Mouse (Mus musculus): ENCODE measurements at regions not wholly inside any gene's neighbourhood (a gene's known extent, or its start where the extent isn't known, plus 50 kb on each side); places are given as distances from the start of the nearest gene placed in this dataset.

DNA sequence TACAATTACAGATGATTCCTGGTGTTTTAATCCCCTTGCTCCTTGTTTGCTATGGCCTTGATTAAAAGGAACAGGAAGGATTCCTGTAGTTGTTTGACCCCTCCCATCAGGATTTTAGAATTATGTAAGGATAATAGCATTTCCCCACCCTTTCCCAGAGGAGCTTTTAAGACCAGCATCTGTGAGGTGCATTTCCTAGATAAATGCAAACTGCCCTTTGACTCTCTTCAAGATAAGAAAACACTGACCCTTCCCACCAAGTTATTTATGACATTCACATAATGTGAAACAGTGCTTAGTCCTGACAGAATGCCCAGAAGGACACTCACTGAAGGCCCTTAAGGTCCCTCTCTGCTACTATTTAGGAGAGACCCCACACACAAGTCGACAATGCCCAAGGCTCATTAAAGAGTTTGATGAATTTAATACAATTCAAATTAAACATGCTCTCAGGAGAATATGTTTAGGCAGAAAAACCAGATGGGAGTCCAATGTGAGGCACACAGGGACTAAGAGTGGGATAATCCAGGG is 190.7 kb upstream of the Meox2 start:
- Histone ChIP-seq H3K36me3 (ENCODE audit: control insufficient read depth, insufficient read depth) (no peaks in the 10 kb centered on the region), H3ac (ENCODE audit: control insufficient read depth, insufficient read length) (no peak overlapping the region), H3K4me2 (ENCODE audit: low read depth) (no peak overlapping the region), H3K79me2 (ENCODE audit: control insufficient read depth, insufficient read depth) (no peaks in the 10 kb centered on the region), H3K4me3 (no peak overlapping the region), H3K27me3 (ENCODE audit: control insufficient read depth, insufficient read depth, insufficient read length) (no peaks in the 10 kb centered on the region)
- no peak for TF ChIP-seq POLR2AphosphoS2 (IDR thresholded peaks at IDR 0.05; ENCODE audit: insufficient read length, low read depth)
- no peak for TF ChIP-seq MYOG (IDR thresholded peaks at IDR 0.05; ENCODE audit: control insufficient read depth in 1 of 3, insufficient read depth in 1 of 3, insufficient read length in 2 of 3, low read depth in 2 of 3)
- no peak for TF ChIP-seq USF1 (IDR thresholded peaks at IDR 0.05; ENCODE audit: low read depth)
- no peak for TF ChIP-seq MYOD1 (IDR thresholded peaks at IDR 0.05; ENCODE audit: control insufficient read depth in 1 of 3, insufficient read length in 2 of 3, low read depth in 2 of 3)
- no peak for TF ChIP-seq E2F4 (IDR thresholded peaks at IDR 0.05; ENCODE audit: insufficient read depth)
- no peak for TF ChIP-seq POLR2A (IDR thresholded peaks at IDR 0.05; ENCODE audit: insufficient read length, low read depth)
- no peak for TF ChIP-seq TCF12 (IDR thresholded peaks at IDR 0.05; ENCODE audit: insufficient read depth, poor library complexity, severe bottlenecking)
- no peak for TF ChIP-seq REST (IDR thresholded peaks at IDR 0.05; ENCODE audit: insufficient read depth, insufficient read length)

DNA sequence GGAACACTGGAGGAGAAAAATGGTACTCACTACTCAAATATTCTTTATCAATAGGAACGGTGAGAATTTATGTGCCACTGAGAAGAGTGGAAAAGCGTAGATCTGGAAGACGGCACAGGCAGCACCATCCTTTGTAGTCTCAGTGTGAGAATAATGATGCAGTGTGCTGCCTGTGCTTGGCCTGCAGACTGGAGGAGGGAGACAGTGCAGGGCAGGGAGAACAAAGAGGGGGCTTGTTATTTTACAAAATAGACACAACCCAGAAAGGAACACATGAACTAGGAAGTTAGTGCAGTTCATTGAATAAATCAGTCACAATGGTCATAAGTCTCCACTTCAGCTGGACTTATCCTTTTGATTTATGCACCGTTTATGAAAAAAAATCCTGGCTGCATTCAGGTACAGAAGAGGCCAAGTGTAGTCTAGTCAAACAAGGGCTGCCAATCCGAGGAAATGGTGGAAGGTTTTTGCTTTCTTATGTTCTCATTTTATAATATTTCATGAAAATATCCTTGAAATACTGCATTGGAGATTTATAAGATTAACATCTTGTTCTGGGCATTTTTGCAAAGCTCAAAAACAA is 190.0 kb upstream of the Meox2 start:
- no peak overlapping the region for H3ac ChIP-seq (ENCODE audit: control insufficient read depth, insufficient read length)
- TF ChIP-seq POLR2AphosphoS2 (IDR thresholded peaks at IDR 0.05; ENCODE audit: insufficient read length, low read depth), result no peak
- no peak for TF ChIP-seq TCF12 (IDR thresholded peaks at IDR 0.05; ENCODE audit: insufficient read depth, poor library complexity, severe bottlenecking)
- no peak for TF ChIP-seq E2F4 (IDR thresholded peaks at IDR 0.05; ENCODE audit: insufficient read depth)
- no peak for TF ChIP-seq TCF3 (IDR thresholded peaks at IDR 0.05; ENCODE audit: insufficient read length, low read depth)
- no peak for TF ChIP-seq POLR2A (IDR thresholded peaks at IDR 0.05; ENCODE audit: insufficient read length, low read depth)
- TF ChIP-seq REST (IDR thresholded peaks at IDR 0.05; ENCODE audit: insufficient read depth, insufficient read length), result no peak

DNA sequence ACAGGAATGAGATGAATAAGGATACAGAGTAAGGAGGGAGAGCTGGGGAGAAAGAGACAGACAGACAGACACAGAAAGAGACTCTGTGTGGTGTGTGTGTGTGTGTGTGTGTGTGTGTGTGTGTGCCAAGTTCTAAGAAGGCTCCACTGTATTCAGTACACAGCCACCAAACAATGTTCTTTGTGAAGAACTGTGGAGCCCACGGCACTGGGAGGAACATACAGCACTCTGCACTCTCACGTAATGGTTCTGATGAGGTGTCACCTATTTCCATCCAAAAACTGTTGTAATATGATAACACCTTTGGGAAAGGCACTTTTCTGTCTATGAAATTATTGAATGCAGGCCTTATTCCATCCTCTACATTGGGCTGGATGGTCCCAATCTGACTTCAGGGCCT is 184.8 kb upstream of the Meox2 start:
- Histone ChIP-seq H3ac (ENCODE audit: control insufficient read depth, insufficient read length) (no peak overlapping the region), H3K36me3 (ENCODE audit: control insufficient read depth, insufficient read depth) (no peaks in the 10 kb centered on the region), H3K4me3 (no peak overlapping the region), H3K79me2 (ENCODE audit: control insufficient read depth, insufficient read depth) (no peaks in the 10 kb centered on the region), H3K27me3 (ENCODE audit: control insufficient read depth, insufficient read depth, insufficient read length) (no peaks in the 10 kb centered on the region), H3K4me2 (ENCODE audit: low read depth) (no peak overlapping the region)
- TF ChIP-seq TCF12 (IDR thresholded peaks at IDR 0.05; ENCODE audit: insufficient read depth, poor library complexity, severe bottlenecking), result no peak
- no peak for TF ChIP-seq USF1 (IDR thresholded peaks at IDR 0.05; ENCODE audit: low read depth)
- no peak for TF ChIP-seq POLR2A (IDR thresholded peaks at IDR 0.05; ENCODE audit: insufficient read length, low read depth)
- TF ChIP-seq POLR2AphosphoS2 (IDR thresholded peaks at IDR 0.05; ENCODE audit: insufficient read length, low read depth), result no peak
- TF ChIP-seq MYOD1 (IDR thresholded peaks at IDR 0.05; ENCODE audit: control insufficient read depth in 1 of 3, insufficient read length in 2 of 3, low read depth in 2 of 3), result no peak
- no peak for TF ChIP-seq TCF3 (IDR thresholded peaks at IDR 0.05; ENCODE audit: insufficient read length, low read depth)
- TF ChIP-seq MYOG (IDR thresholded peaks at IDR 0.05; ENCODE audit: control insufficient read depth in 1 of 3, insufficient read depth in 1 of 3, insufficient read length in 2 of 3, low read depth in 2 of 3), result no peak
- no peak for TF ChIP-seq REST (IDR thresholded peaks at IDR 0.05; ENCODE audit: insufficient read depth, insufficient read length)

More for the DNA sequence above, 190.0 kb upstream of the Meox2 start:
- H3K4me2 ChIP-seq (ENCODE audit: low read depth), result no peak overlapping the region
- no peaks in the 10 kb centered on the region for H3K27me3 ChIP-seq (ENCODE audit: control insufficient read depth, insufficient read depth, insufficient read length)
- no peaks in the 10 kb centered on the region for H3K79me2 ChIP-seq (ENCODE audit: control insufficient read depth, insufficient read depth)
- H3K4me3 ChIP-seq, result no peak overlapping the region
- H3K36me3 ChIP-seq (ENCODE audit: control insufficient read depth, insufficient read depth), result no peaks in the 10 kb centered on the region

DNA sequence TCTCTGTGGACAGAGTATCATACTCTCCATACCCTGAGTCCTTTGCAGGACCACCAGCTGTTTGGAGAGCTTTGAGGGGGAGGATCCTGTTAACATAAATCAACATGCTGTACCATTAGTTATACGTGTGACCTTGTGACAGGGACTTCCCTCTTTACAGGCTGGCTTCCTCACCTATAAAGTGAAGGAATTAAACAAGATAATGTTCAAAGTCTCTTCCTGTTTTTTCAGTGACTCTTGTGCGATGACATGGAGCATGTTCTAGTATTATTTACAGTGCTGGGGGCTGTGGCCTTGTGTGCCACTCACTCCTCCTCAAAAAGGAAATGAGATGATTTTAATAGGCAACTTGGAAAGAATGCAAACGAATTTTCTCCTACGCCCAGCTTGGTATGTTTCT is 182.1 kb upstream of the Meox2 start:
- no peak overlapping the region for H3K4me3 ChIP-seq
- no peaks in the 10 kb centered on the region for H3K36me3 ChIP-seq (ENCODE audit: control insufficient read depth, insufficient read depth)
- no peaks in the 10 kb centered on the region for H3K79me2 ChIP-seq (ENCODE audit: control insufficient read depth, insufficient read depth)
- H3K4me2 ChIP-seq (ENCODE audit: low read depth), result no peak overlapping the region
- H3ac ChIP-seq (ENCODE audit: control insufficient read depth, insufficient read length), result no peak overlapping the region
- H3K27me3 ChIP-seq (ENCODE audit: control insufficient read depth, insufficient read depth, insufficient read length), result no peaks in the 10 kb centered on the region
- TF ChIP-seq SRF (IDR thresholded peaks at IDR 0.05; ENCODE audit: control insufficient read depth, insufficient read length, low read depth), result no peak
- no peak for TF ChIP-seq TCF3 (IDR thresholded peaks at IDR 0.05; ENCODE audit: insufficient read length, low read depth)
- no peak for TF ChIP-seq E2F4 (IDR thresholded peaks at IDR 0.05; ENCODE audit: insufficient read depth)
- no peak for TF ChIP-seq TCF12 (IDR thresholded peaks at IDR 0.05; ENCODE audit: insufficient read depth, poor library complexity, severe bottlenecking)
- no peak for TF ChIP-seq MYOD1 (IDR thresholded peaks at IDR 0.05; ENCODE audit: control insufficient read depth in 1 of 3, insufficient read length in 2 of 3, low read depth in 2 of 3)
- no peak for TF ChIP-seq REST (IDR thresholded peaks at IDR 0.05; ENCODE audit: insufficient read depth, insufficient read length)
- no peak for TF ChIP-seq POLR2A (IDR thresholded peaks at IDR 0.05; ENCODE audit: insufficient read length, low read depth)
- no peak for TF ChIP-seq MAX (IDR thresholded peaks at IDR 0.05; ENCODE audit: low read depth)

DNA sequence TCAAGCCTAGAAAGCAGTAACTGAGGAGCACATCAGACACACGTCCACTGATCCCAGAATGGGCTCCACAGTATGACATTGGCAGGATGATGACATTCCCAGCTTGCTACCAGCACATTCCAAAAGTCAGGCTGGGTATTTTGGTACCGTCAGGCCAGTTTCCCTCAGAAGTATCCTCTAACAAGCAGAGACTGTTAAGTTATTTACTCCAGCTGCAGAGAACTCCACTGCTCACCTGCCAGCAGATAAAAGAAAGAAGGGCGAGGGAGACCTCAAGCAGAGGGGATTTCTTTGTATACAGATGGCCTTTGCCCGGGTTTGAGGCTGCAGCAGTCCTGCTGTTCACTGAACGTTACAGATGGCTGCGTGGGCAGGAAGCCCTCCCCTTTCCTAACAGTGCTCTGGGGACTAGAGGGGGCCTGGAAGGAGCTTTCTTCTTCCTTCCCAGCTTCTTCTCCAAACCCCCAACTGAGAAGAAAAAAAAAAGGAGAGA is 175.2 kb upstream of the Meox2 start:
- TF ChIP-seq MYOG (IDR thresholded peaks at IDR 0.05; ENCODE audit: control insufficient read depth in 1 of 3, insufficient read depth in 1 of 3, insufficient read length in 2 of 3, low read depth in 2 of 3) (no peak), MYOD1 (IDR thresholded peaks at IDR 0.05; ENCODE audit: control insufficient read depth in 1 of 3, insufficient read length in 2 of 3, low read depth in 2 of 3) (no peak), REST (IDR thresholded peaks at IDR 0.05; ENCODE audit: insufficient read depth, insufficient read length) (no peak), USF1 (IDR thresholded peaks at IDR 0.05; ENCODE audit: low read depth) (no peak), TCF12 (IDR thresholded peaks at IDR 0.05; ENCODE audit: insufficient read depth, poor library complexity, severe bottlenecking) (no peak), TCF3 (IDR thresholded peaks at IDR 0.05; ENCODE audit: insufficient read length, low read depth) (no peak), MAX (IDR thresholded peaks at IDR 0.05; ENCODE audit: low read depth) (no peak), POLR2A (IDR thresholded peaks at IDR 0.05; ENCODE audit: insufficient read length, low read depth) (no peak), CEBPB (IDR thresholded peaks at IDR 0.05; ENCODE audit: insufficient read depth, poor library complexity, severe bottlenecking) (no peak), POLR2AphosphoS2 (IDR thresholded peaks at IDR 0.05; ENCODE audit: insufficient read length, low read depth) (no peak), SRF (IDR thresholded peaks at IDR 0.05; ENCODE audit: control insufficient read depth, insufficient read length, low read depth) (no peak), E2F4 (IDR thresholded peaks at IDR 0.05; ENCODE audit: insufficient read depth) (no peak)
- Histone ChIP-seq H3K4me2 (ENCODE audit: low read depth) (no peak overlapping the region), H3ac (ENCODE audit: control insufficient read depth, insufficient read length) (no peak overlapping the region), H3K4me3 (no peak overlapping the region), H3K79me2 (ENCODE audit: control insufficient read depth, insufficient read depth) (no peaks in the 10 kb centered on the region), H3K27me3 (ENCODE audit: control insufficient read depth, insufficient read depth, insufficient read length) (no peaks in the 10 kb centered on the region), H3K36me3 (ENCODE audit: control insufficient read depth, insufficient read depth) (no peaks in the 10 kb centered on the region)
